Mouse (Mus musculus) hematopoietic stem cell, adult 5-6 weeks (primary cell): ENCODE results near the gene Ifnz. TPM values are rescaled to one million over a fixed set of nuclear protein-coding genes. Genes with fewer than 3 reads are reported as not detected.

Experiments used
- total RNA-seq: library from RNA; stranded (forward); fragments of 172-1452, 232-1000 nt; gene quantifications from 2 replicates; pipeline ENCODE4 v1.2.3, GENCODE M21; 2017

Gene Ifnz
- total RNA-seq, 1 experiment from 2014 or later, result 0.55 TPM

Other genes with a start within 250 kb of the Ifnz start
- not detected in 2 replicates for gene Ifna15, start 223.9 kb upstream of the Ifnz start, total RNA-seq
- gene Ifna14, start 210.3 kb upstream of the Ifnz start, total RNA-seq, result not detected in 2 replicates
- gene Ifna9, start 189.7 kb upstream of the Ifnz start, total RNA-seq, result not detected in 2 replicates
- gene Ifna12, start 178.8 kb upstream of the Ifnz start, total RNA-seq, result not detected in 2 replicates
- not detected in 2 replicates for gene C87499, start 147.7 kb upstream of the Ifnz start, total RNA-seq
- not detected in 2 replicates for gene Ifna13, start 137.7 kb upstream of the Ifnz start, total RNA-seq
- gene Ifna16, start 105.2 kb upstream of the Ifnz start, total RNA-seq, result not detected in 2 replicates
- gene Ifna2, start 98.2 kb upstream of the Ifnz start, total RNA-seq, result not detected in 2 replicates
- gene Ifnab, start 90.8 kb upstream of the Ifnz start, total RNA-seq, result not detected in 2 replicates
- gene Gm26566, start 60.3 kb upstream of the Ifnz start, total RNA-seq, result 2.2 TPM in 1 of 2 replicates, not detected in the other
- 101 and 115 TPM in 2 replicates for gene Klhl9, start 59.7 kb upstream of the Ifnz start, total RNA-seq
- gene Gm13271, start 27.3 kb upstream of the Ifnz start, total RNA-seq, result not detected in 2 replicates
- gene Gm13283, start 22.0 kb upstream of the Ifnz start, total RNA-seq, result not detected in 2 replicates
- not detected in 2 replicates for gene Gm13290, start 8.3 kb upstream of the Ifnz start, total RNA-seq
- gene Gm13289, start 5.2 kb upstream of the Ifnz start, total RNA-seq, result not detected in 2 replicates
- not detected in 2 replicates for gene Gm13272, start 2.3 kb upstream of the Ifnz start, total RNA-seq
- gene Gm13276, start 3.6 kb downstream of the Ifnz start, total RNA-seq, result not detected in 2 replicates
- not detected in 2 replicates for gene Gm13277, start 6.5 kb downstream of the Ifnz start, total RNA-seq
- not detected in 2 replicates for gene Gm13278, start 9.4 kb downstream of the Ifnz start, total RNA-seq
- gene Gm13275, start 12.4 kb downstream of the Ifnz start, total RNA-seq, result not detected in 2 replicates
- gene Gm13279, start 15.3 kb downstream of the Ifnz start, total RNA-seq, result not detected in 2 replicates
- gene Gm13285, start 17.5 kb downstream of the Ifnz start, total RNA-seq, result 0.89 TPM in 1 of 2 replicates, not detected in the other
- not detected in 2 replicates for gene Gm13287, start 21.1 kb downstream of the Ifnz start, total RNA-seq
- not detected in 2 replicates for gene Gm13288, start 23.4 kb downstream of the Ifnz start, total RNA-seq
- gene Ifna7, start 34.1 kb downstream of the Ifnz start, total RNA-seq, result not detected in 2 replicates
- not detected in 2 replicates for gene Ifna11, start 37.8 kb downstream of the Ifnz start, total RNA-seq
- gene Ifna6, start 45.3 kb downstream of the Ifnz start, total RNA-seq, result not detected in 2 replicates
- gene Ifna5, start 53.4 kb downstream of the Ifnz start, total RNA-seq, result not detected in 2 replicates
- gene Ifna4, start 59.7 kb downstream of the Ifnz start, total RNA-seq, result not detected in 2 replicates
- gene Ifna1, start 68.0 kb downstream of the Ifnz start, total RNA-seq, result not detected in 2 replicates
- not detected in 2 replicates for gene Ifne, start 98.1 kb downstream of the Ifnz start, total RNA-seq